Mouse (Mus musculus) myocyte (in vitro differentiated cells): Measurements from ENCODE around the gene Mtch2. TPM values are rescaled to one million over a fixed set of nuclear protein-coding genes. Genes with fewer than 3 reads are reported as not detected.

ENCODE experiments used
- H3K27me3 ChIP-seq: one replicate; pipeline ENCODE4 v1.6.1; 2011; ENCODE audit not compliant: control insufficient read depth, insufficient read depth, insufficient read length
- H3K36me3 ChIP-seq: one replicate; pipeline ENCODE4 v1.6.1; 2011; ENCODE audit not compliant: control insufficient read depth, insufficient read depth
- H3K4me2 ChIP-seq: one replicate; pipeline ENCODE4 v1.6.1; 2011; ENCODE audit warnings: low read depth, control low read depth
- H3K4me3 ChIP-seq: one replicate; pipeline ENCODE4 v1.5.1; 2011; ENCODE audit warnings: mild to moderate bottlenecking, control low read depth, moderate library complexity
- H3K79me2 ChIP-seq: one replicate; pipeline ENCODE4 v1.6.1; 2011; ENCODE audit not compliant: control insufficient read depth, insufficient read depth
- H3ac ChIP-seq: one replicate; pipeline ENCODE4 v1.6.1; 2011; ENCODE audit not compliant: control insufficient read depth, insufficient read length
- CEBPB ChIP-seq: IDR thresholded peaks from 2 replicates; pipeline ENCODE4 v1.6.1; 2011; ENCODE audit warnings: mild to moderate bottlenecking, moderate library complexity; ENCODE audit not compliant: poor library complexity, insufficient read depth, severe bottlenecking
- E2F4 ChIP-seq: IDR thresholded peaks from one replicate; pipeline ENCODE4 v1.6.1; 2011; ENCODE audit warnings: mild to moderate bottlenecking, control low read depth, moderate library complexity; ENCODE audit not compliant: insufficient read depth
- MAX ChIP-seq: IDR thresholded peaks from one replicate; pipeline ENCODE4 v1.6.1; 2011; ENCODE audit warnings: low read depth, mild to moderate bottlenecking, control low read depth
- MYOD1 ChIP-seq, 3 experiments: IDR thresholded peaks; one replicate each; pipeline ENCODE4 v1.6.1; 2011; ENCODE audit warnings: control low read depth in 2 of 3, low read depth in 2 of 3, mild to moderate bottlenecking in 2 of 3, moderate library complexity in 1 of 3; ENCODE audit not compliant: insufficient read length in 2 of 3, control insufficient read depth in 1 of 3
- MYOG ChIP-seq, 3 experiments: IDR thresholded peaks; one replicate each; pipeline ENCODE4 v1.6.1; 2011; ENCODE audit warnings: control low read depth in 2 of 3, low read depth in 2 of 3, mild to moderate bottlenecking in 2 of 3; ENCODE audit not compliant: insufficient read length in 2 of 3, control insufficient read depth in 1 of 3, insufficient read depth in 1 of 3
- POLR2A ChIP-seq: IDR thresholded peaks from one replicate; pipeline ENCODE4 v1.6.1; 2011; ENCODE audit warnings: low read depth, mild to moderate bottlenecking, control low read depth, moderate library complexity; ENCODE audit not compliant: insufficient read length
- POLR2AphosphoS2 ChIP-seq: IDR thresholded peaks from one replicate; pipeline ENCODE4 v1.6.1; 2011; ENCODE audit warnings: low read depth, control low read depth; ENCODE audit not compliant: insufficient read length
- REST ChIP-seq: IDR thresholded peaks from one replicate; pipeline ENCODE4 v1.6.1; 2011; ENCODE audit warnings: mild to moderate bottlenecking, control low read depth, moderate library complexity; ENCODE audit not compliant: insufficient read depth, insufficient read length
- SRF ChIP-seq: IDR thresholded peaks from one replicate; pipeline ENCODE4 v1.6.1; 2011; ENCODE audit warnings: low read depth; ENCODE audit not compliant: control insufficient read depth, insufficient read length
- TCF12 ChIP-seq: IDR thresholded peaks from one replicate; pipeline ENCODE4 v1.6.1; 2011; ENCODE audit warnings: mild to moderate bottlenecking, control low read depth; ENCODE audit not compliant: poor library complexity, insufficient read depth, severe bottlenecking
- TCF3 ChIP-seq: IDR thresholded peaks from one replicate; pipeline ENCODE4 v1.6.1; 2011; ENCODE audit warnings: low read depth, control low read depth; ENCODE audit not compliant: insufficient read length
- USF1 ChIP-seq: IDR thresholded peaks from one replicate; pipeline ENCODE4 v1.6.1; 2011; ENCODE audit warnings: low read depth, mild to moderate bottlenecking, control low read depth, moderate library complexity
- polyA plus RNA-seq: library from polyadenylated mRNA; unstranded; fragments of >200 nt; fragmentation: generic; extraction: Trizol; gene quantifications from one replicate; pipeline ENCODE4 v1.2.1, GENCODE M21; 2012; ENCODE audit warnings: missing spikeins

Gene Mtch2
- polyA plus RNA-seq, 1 experiment: 170 TPM

DNA sequence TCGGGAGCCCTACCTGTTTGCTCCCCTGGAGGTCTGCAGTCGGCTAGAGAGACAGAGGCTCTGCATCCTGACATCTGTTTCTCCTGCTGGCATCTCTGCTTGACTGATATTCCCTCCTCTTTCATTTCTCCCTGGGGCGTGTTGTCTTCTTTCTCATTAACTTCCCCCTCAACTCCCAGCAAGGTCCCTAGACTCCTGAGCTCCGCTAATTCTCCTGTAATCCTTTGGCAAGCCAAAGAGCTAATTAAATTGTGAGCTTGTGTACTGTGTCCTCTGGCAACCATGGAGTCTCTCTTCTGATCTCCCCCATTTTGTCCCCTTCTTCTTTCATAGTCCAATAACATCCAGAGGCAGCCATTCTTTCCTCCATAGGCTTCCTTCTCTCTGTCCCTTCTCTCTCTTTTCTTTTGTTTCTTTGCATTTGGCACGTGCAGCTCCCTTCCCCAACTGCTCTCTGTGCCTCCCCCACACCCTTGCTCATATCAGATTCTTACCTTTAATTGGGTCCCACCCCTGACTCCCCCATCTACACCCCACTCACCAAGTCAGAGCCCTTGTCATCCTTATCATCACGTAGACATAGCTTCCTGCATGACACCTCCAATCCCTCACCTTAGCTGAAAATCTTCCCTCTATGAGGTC, 33.3 kb downstream of the Mtch2 start:
- H3ac ChIP-seq: no peak overlapping the region
- H3K4me2 ChIP-seq: no peak overlapping the region
- H3K27me3 ChIP-seq: peaks cover 13% of the 10 kb centered on the region
- no peaks in the 10 kb centered on the region for H3K36me3 ChIP-seq
- no peak overlapping the region for H3K4me3 ChIP-seq
- H3K79me2 ChIP-seq: no peaks in the 10 kb centered on the region
- no peak for TF ChIP-seq TCF3
- no peak for TF ChIP-seq MYOG (IDR thresholded peaks at IDR 0.05; ENCODE audit: control insufficient read depth in 1 of 3, insufficient read depth in 1 of 3, insufficient read length in 2 of 3, low read depth in 2 of 3)
- TF ChIP-seq CEBPB: no peak
- TF ChIP-seq USF1: no peak
- TF ChIP-seq POLR2A: no peak
- TF ChIP-seq SRF: no peak
- TF ChIP-seq REST: no peak
- TF ChIP-seq MYOD1 (IDR thresholded peaks at IDR 0.05; ENCODE audit: control insufficient read depth in 1 of 3, insufficient read length in 2 of 3, low read depth in 2 of 3): no peak
- no peak for TF ChIP-seq TCF12
- no peak for TF ChIP-seq MAX
- TF ChIP-seq POLR2AphosphoS2: no peak
- no peak for TF ChIP-seq E2F4

DNA sequence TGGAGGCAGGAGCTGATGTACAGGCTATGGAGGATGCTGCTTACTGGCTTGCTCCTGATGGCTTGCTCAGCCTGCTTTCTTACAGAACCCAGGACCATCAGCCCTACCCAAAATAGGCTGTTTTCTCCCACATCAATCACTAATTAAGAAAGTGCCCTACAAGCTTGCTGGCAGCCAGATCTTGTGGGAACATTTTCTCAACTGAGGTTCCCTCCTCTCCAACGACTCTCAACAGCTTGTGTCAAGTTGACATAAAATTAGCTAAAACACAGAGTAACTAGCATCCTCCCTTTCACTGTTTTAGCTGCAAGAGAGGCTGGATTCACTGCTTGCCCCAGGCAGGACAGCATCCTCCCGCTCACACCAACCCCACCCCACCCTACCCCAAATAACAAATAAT, 34.9 kb downstream of the Mtch2 start:
- no peak overlapping the region for H3K4me3 ChIP-seq
- TF ChIP-seq E2F4 (no peak), TCF12 (no peak), MAX (no peak), USF1 (no peak), CEBPB (no peak), MYOD1 (IDR thresholded peaks at IDR 0.05; ENCODE audit: control insufficient read depth in 1 of 3, insufficient read length in 2 of 3, low read depth in 2 of 3) (no peak), MYOG (IDR thresholded peaks at IDR 0.05; ENCODE audit: control insufficient read depth in 1 of 3, insufficient read depth in 1 of 3, insufficient read length in 2 of 3, low read depth in 2 of 3) (no peak), TCF3 (no peak), POLR2A (no peak), POLR2AphosphoS2 (no peak), SRF (no peak), REST (no peak)
- H3K4me2 ChIP-seq: no peak overlapping the region
- H3ac ChIP-seq: no peak overlapping the region
- peaks cover 29% of the 10 kb centered on the region for H3K27me3 ChIP-seq
- H3K36me3 ChIP-seq: no peaks in the 10 kb centered on the region
- H3K79me2 ChIP-seq: no peaks in the 10 kb centered on the region

DNA sequence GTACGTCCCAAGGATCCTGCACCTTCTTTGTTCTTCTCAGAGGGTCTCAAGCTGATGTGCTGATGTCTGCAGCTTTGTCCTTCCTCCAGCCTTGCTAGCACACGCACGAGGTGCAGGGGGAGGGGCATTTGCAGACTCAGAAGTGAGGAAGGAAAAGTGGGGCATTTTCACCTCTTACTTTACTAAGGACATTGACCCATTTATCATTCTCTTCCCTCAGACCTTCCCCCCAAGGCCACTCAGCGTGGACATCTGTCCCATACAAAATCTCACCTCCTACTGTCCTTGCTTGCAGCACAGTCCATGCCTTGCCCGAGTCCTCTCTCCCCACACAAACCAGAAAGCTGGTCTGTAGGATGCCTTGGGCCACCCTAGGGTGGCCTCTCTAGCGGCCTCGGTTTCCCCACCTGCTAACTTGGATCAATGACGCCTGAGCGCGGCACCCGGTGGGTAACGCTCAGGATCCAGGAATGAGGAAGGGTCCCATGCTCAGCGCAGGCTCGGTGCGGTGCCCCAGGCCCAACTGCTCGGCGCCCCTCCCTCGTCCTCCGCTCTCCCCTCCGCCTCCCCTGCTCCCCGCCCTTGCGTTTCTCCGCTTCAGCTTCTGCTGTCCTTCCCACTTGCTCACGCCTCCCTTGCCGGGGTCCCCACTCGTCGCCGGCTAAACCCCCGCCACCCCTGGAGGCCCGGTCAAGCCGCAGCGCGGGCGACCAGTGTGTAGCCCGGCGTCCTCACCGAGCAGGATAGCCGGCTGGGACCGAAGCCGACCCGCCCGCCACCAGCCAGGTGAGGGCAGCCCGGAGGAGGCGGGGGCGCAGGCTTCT, 38.5 kb downstream of the Mtch2 start, which contains the start of gene C1qtnf4:
C1qtnf4 (plus strand) TSS at position 643 of the 824 bp plus-strand sequence.
- Histone ChIP-seq H3ac (no peak within 1 kb of the TSS), H3K4me3 (no peak within 1 kb of the TSS), H3K27me3 (peaks cover 29% of the 10 kb centered on the region), H3K79me2 (no peaks in the 10 kb centered on the region), H3K4me2 (no peak within 1 kb of the TSS), H3K36me3 (no peaks in the 10 kb centered on the region)
- TF ChIP-seq REST (no peak), POLR2AphosphoS2 (no peak), E2F4 (no peak), SRF (no peak), CEBPB (no peak), USF1 (no peak), MYOD1 (IDR thresholded peaks at IDR 0.05; ENCODE audit: control insufficient read depth in 1 of 3, insufficient read length in 2 of 3, low read depth in 2 of 3) (no peak), POLR2A (no peak), MAX (no peak), TCF12 (no peak), TCF3 (no peak), MYOG (IDR thresholded peaks at IDR 0.05; ENCODE audit: control insufficient read depth in 1 of 3, insufficient read depth in 1 of 3, insufficient read length in 2 of 3, low read depth in 2 of 3) (no peak)

DNA sequence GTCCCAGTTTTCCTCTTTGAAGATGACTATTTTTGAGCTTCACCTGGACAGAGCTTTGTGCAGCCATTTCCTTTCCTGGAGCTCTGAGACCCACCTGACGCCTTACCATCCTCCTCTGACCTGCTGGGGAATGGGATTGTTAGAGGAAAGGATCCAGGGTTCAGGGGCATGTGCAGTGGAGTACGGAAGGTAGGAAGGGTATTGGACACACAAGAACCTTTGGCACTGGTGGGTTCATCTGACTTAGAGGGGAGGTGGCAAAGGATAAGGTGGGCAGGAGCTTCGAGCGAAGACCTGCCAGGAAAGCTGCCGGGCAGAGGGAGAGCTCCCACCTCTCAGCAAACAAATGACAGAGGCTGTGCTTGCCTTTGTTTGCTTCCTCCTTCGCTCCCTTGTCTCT, 39.5 kb downstream of the Mtch2 start:
- H3ac ChIP-seq: no peak overlapping the region
- peaks cover 29% of the 10 kb centered on the region for H3K27me3 ChIP-seq
- H3K4me3 ChIP-seq: no peak overlapping the region

More for the DNA sequence above, 39.5 kb downstream of the Mtch2 start:
- H3K36me3 ChIP-seq: no peaks in the 10 kb centered on the region
- no peak overlapping the region for H3K4me2 ChIP-seq
- no peaks in the 10 kb centered on the region for H3K79me2 ChIP-seq
- TF ChIP-seq MYOD1 (IDR thresholded peaks at IDR 0.05; ENCODE audit: control insufficient read depth in 1 of 3, insufficient read length in 2 of 3, low read depth in 2 of 3): no peak
- TF ChIP-seq TCF12: no peak
- TF ChIP-seq SRF: no peak
- no peak for TF ChIP-seq MAX
- TF ChIP-seq E2F4: no peak
- TF ChIP-seq POLR2A: no peak
- no peak for TF ChIP-seq MYOG (IDR thresholded peaks at IDR 0.05; ENCODE audit: control insufficient read depth in 1 of 3, insufficient read depth in 1 of 3, insufficient read length in 2 of 3, low read depth in 2 of 3)
- no peak for TF ChIP-seq USF1
- no peak for TF ChIP-seq TCF3
- TF ChIP-seq REST: no peak
- TF ChIP-seq CEBPB: no peak
- no peak for TF ChIP-seq POLR2AphosphoS2
